Mouse (Mus musculus): ENCODE results near the gene Spag7.

Spag7 gene

GRCm38 (mm10) chr11:70621972-70622814 is 47.0 kb downstream of the Spag7 start:
- in situ Hi-C loops (cut with MboI; ENCODE audit: unreplicated experiment in 2 of 2) = loop anchor here in 1 of 2 experiments (10.0 to 25.0 kb wide), 2 partner anchors 207 to 385 kb away; partner anchors contain the start of genes 0610010K14Rik, Bcl6b, Gm21988 and Pelp1

GRCm38 (mm10) chr11:70619101-70619500 is 50.1 kb downstream of the Spag7 start, which contains the start of gene Chrne:
TSS of gene Chrne (minus strand) at chr11:70619216.
- in situ Hi-C loops (cut with MboI; ENCODE audit: unreplicated experiment in 2 of 2) = loop anchor here in 1 of 2 experiments (25.0 kb wide), 1 partner anchor 382 kb away; the partner anchor contains the start of genes 0610010K14Rik, Bcl6b, Gm21988 and Rnasek

GRCm38 (mm10) chr11:70615516-70616093 is 53.6 kb downstream of the Spag7 start, which contains the start of gene 4930544D05Rik:
TSS of gene 4930544D05Rik (plus strand) at chr11:70615848.
- in situ Hi-C loops (cut with MboI; ENCODE audit: unreplicated experiment in 2 of 2) = loop anchor here in 1 of 2 experiments (25.0 kb wide), 1 partner anchor 378 kb away; the partner anchor contains the start of genes 0610010K14Rik, Bcl6b, Gm21988 and Rnasek

DNA sequence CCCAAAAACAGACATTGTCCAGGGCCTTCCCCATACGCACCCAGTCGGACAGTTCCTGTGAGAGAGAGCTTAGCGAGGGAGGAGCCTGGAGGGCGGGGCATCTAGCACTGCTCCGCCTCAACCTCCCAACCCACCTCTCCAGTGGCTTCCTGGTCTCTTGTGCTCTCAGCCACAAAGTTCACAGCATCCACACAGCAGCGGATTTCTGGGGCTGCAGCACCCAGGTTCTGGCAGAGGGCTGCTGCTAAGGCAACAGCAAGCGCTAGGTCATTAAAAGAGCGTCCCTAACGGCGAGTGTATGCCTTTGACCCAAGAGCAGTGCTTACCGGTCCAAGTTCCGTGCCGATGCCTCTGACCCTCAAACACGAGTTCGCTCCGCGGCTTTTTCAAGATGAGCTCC is 54.1 kb downstream of the Spag7 start:
- in situ Hi-C loops (cut with MboI; ENCODE audit: unreplicated experiment in 2 of 2) = loop anchor here in 1 of 2 experiments (25.0 kb wide), 1 partner anchor 378 kb away; the partner anchor contains the start of genes 0610010K14Rik, Bcl6b, Gm21988 and Rnasek

Data from v-Abl transformed pro-B cells (cell line).